Mouse (Mus musculus): ENCODE measurements around the gene Slc12a8. TPM values are rescaled to one million over a fixed set of nuclear protein-coding genes. Genes with fewer than 3 reads are reported as not detected.

The Slc12a8 gene
- polyA plus RNA-seq, 1 experiment from 2014 or later: 0.54 TPM

GRCm38 (mm10) chr16:33610466-33610865 is 93.3 kb downstream of the Slc12a8 start:
- Histone ChIP-seq H3K4me3 (ENCODE audit: low read depth, low read length) (no peak overlapping the region), H3K4me1 (ENCODE audit: control insufficient read depth, insufficient read depth, low read length) (no peaks in the 10 kb centered on the region), H3K36me3 (ENCODE audit: control insufficient read depth, insufficient read depth, low read length) (no peaks in the 10 kb centered on the region), H3K27me3 (ENCODE audit: control insufficient read depth, insufficient read depth, low read length) (no peaks in the 10 kb centered on the region), H3K4me2 (ENCODE audit: low read depth, low read length) (no peak overlapping the region), H3K9me3 (ENCODE audit: control insufficient read depth, low read length) (no peaks in the 10 kb centered on the region), H3K9ac (replicated peaks; ENCODE audit: low read depth, low read length) (no peak overlapping the region), H3K27ac (ENCODE audit: low read depth, low read length) (no peak overlapping the region)
- no peak for ATAC-seq (ENCODE audit: low read depth)
- WGBS: 87% methylated on average over 7 of the region's 7 CpGs

DNA sequence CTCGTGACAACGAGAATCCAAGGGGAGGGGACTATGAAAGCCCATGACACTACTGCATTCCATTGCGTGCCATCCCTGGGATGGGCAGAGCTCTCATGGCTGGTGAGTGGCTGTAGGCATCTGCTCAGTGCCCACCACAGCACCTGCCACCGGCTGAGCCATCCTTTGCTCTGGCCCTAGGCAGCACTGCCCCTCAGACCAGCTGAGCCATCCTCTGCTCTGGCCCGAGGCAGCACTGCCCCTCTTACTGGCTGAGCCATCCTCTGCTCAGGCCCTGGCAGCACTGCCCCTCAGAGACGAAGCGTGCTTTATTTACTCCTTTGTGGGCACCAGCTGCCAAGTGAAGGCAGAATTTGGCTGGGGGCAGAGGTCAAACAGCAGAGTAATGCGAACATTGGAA is 94.2 kb downstream of the Slc12a8 start:
- 70% methylated on average over 8 of the region's 8 CpGs for WGBS
- ATAC-seq (ENCODE audit: low read depth): no peak
- Histone ChIP-seq H3K4me2 (ENCODE audit: low read depth, low read length) (no peak overlapping the region), H3K9ac (replicated peaks; ENCODE audit: low read depth, low read length) (no peak overlapping the region), H3K4me3 (ENCODE audit: low read depth, low read length) (no peak overlapping the region), H3K9me3 (ENCODE audit: control insufficient read depth, low read length) (no peaks in the 10 kb centered on the region), H3K27ac (ENCODE audit: low read depth, low read length) (no peak overlapping the region), H3K36me3 (ENCODE audit: control insufficient read depth, insufficient read depth, low read length) (no peaks in the 10 kb centered on the region), H3K4me1 (ENCODE audit: control insufficient read depth, insufficient read depth, low read length) (no peaks in the 10 kb centered on the region), H3K27me3 (ENCODE audit: control insufficient read depth, insufficient read depth, low read length) (no peaks in the 10 kb centered on the region)

DNA sequence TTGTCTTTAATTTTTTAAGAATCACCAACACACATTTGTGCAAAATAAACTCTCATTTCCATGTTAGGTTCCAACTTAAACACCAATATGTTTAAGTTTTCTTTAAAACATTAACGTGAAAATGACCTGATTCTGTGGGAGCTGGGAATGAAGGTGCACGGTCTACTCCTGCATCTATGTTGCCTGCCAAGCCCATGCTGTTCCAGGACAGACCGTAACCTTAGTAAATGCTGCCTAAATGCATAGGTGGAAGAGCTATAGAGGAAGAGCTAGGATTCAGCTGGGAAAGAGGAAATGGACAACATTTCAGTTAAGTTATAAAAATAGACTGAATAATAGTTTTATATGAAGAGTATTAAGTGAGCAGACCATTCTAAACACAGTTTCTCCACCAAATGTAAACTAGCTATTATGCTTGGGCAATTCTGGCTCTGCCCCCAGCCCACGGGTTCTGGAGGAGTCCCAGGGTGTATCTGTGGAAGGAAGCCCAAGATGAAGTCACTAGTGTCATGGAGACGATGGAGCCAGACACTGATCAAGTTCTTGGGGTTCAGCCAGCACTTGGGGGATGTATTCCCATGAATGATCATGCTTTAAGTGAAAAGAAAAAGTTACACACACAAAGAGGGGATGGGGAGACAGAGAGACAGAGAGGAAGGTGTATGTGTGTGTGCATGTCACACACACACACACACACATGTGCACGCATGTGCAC is 95.1 kb downstream of the Slc12a8 start:
- Histone ChIP-seq H3K4me1 (ENCODE audit: control insufficient read depth, insufficient read depth, low read length) (no peaks in the 10 kb centered on the region), H3K27ac (ENCODE audit: low read depth, low read length) (no peak overlapping the region), H3K9me3 (ENCODE audit: control insufficient read depth, low read length) (no peaks in the 10 kb centered on the region), H3K4me3 (ENCODE audit: low read depth, low read length) (no peak overlapping the region), H3K36me3 (ENCODE audit: control insufficient read depth, insufficient read depth, low read length) (no peaks in the 10 kb centered on the region), H3K4me2 (ENCODE audit: low read depth, low read length) (no peak overlapping the region), H3K27me3 (ENCODE audit: control insufficient read depth, insufficient read depth, low read length) (no peaks in the 10 kb centered on the region), H3K9ac (replicated peaks; ENCODE audit: low read depth, low read length) (no peak overlapping the region)
- no peak for ATAC-seq (ENCODE audit: low read depth)
- WGBS: 88% methylated on average over 6 of the region's 6 CpGs

- no peaks in the 10 kb centered on the region for H3K27me3 ChIP-seq (ENCODE audit: control insufficient read depth, insufficient read depth, low read length)
- H3K27ac ChIP-seq (ENCODE audit: low read depth, low read length): no peak overlapping the region
- ATAC-seq (ENCODE audit: low read depth): no peak
- WGBS: 26% methylated on average over 3 of the region's 3 CpGs
- no peak overlapping the region for H3K9ac ChIP-seq (replicated peaks; ENCODE audit: low read depth, low read length)
- no peaks in the 10 kb centered on the region for H3K9me3 ChIP-seq (ENCODE audit: control insufficient read depth, low read length)
- no peak overlapping the region for H3K4me2 ChIP-seq (ENCODE audit: low read depth, low read length)
- no peaks in the 10 kb centered on the region for H3K36me3 ChIP-seq (ENCODE audit: control insufficient read depth, insufficient read depth, low read length)
- H3K4me3 ChIP-seq (ENCODE audit: low read depth, low read length): no peak overlapping the region
- H3K4me1 ChIP-seq (ENCODE audit: control insufficient read depth, insufficient read depth, low read length): no peaks in the 10 kb centered on the region
Measured at GRCm38 (mm10) chr16:33615986-33616385, 98.9 kb downstream of the Slc12a8 start.

DNA sequence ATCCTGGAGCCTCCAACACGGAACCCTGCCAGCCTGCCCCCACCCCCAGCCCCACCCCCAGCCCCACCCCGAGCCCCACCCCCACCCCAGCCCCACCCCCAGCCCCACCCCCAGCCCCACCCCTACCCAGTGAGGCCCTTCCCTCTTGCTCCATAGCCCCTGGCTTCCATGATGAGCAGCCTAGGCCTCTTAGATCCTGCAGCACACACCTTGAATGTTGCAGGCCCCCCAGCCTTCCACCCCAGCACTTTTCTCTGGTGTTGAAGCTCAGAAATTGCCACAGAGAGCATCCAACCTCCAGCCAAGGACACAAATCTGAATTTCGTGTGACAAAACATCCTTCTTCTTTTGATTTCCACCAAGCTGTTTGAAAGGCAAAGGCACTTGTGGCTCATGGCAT is 104.7 kb downstream of the Slc12a8 start:
- no peak overlapping the region for H3K9ac ChIP-seq (replicated peaks; ENCODE audit: low read depth, low read length)
- no peak overlapping the region for H3K4me2 ChIP-seq (ENCODE audit: low read depth, low read length)
- no peak overlapping the region for H3K27ac ChIP-seq (ENCODE audit: low read depth, low read length)
- H3K4me1 ChIP-seq (ENCODE audit: control insufficient read depth, insufficient read depth, low read length): no peaks in the 10 kb centered on the region
- no peaks in the 10 kb centered on the region for H3K27me3 ChIP-seq (ENCODE audit: control insufficient read depth, insufficient read depth, low read length)
- WGBS: 39% methylated on average over 3 of the region's 3 CpGs
- H3K4me3 ChIP-seq (ENCODE audit: low read depth, low read length): no peak overlapping the region
- H3K36me3 ChIP-seq (ENCODE audit: control insufficient read depth, insufficient read depth, low read length): no peaks in the 10 kb centered on the region
- no peak for ATAC-seq (ENCODE audit: low read depth)
- no peaks in the 10 kb centered on the region for H3K9me3 ChIP-seq (ENCODE audit: control insufficient read depth, low read length)

DNA sequence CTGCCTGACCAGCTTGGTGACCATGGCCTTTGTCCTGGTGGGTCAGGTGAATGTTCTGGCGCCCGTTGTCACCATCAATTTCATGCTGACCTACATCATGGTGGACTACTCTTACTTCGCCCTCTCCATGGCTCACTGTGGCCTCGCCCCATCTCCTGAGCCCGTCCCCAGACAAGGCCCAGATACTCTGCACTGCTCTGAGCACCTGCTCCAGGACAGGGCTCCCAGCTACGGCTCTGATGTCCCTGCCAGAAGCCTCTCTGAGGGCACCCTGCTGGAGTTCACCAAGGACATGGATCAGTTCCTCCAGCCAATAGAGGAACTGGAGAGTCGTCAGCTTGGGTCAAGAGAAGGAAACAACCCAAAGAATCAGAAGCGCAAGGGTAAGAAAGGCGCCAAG is 107.5 kb downstream of the Slc12a8 start:
- ATAC-seq (ENCODE audit: low read depth): no peak
- H3K27ac ChIP-seq (ENCODE audit: low read depth, low read length): no peak overlapping the region
- no peaks in the 10 kb centered on the region for H3K27me3 ChIP-seq (ENCODE audit: control insufficient read depth, insufficient read depth, low read length)
- no peaks in the 10 kb centered on the region for H3K4me1 ChIP-seq (ENCODE audit: control insufficient read depth, insufficient read depth, low read length)
- 93% methylated on average over 9 of the region's 9 CpGs for WGBS
- no peak overlapping the region for H3K9ac ChIP-seq (replicated peaks; ENCODE audit: low read depth, low read length)
- no peak overlapping the region for H3K4me3 ChIP-seq (ENCODE audit: low read depth, low read length)
- no peaks in the 10 kb centered on the region for H3K36me3 ChIP-seq (ENCODE audit: control insufficient read depth, insufficient read depth, low read length)
- no peaks in the 10 kb centered on the region for H3K9me3 ChIP-seq (ENCODE audit: control insufficient read depth, low read length)
- H3K4me2 ChIP-seq (ENCODE audit: low read depth, low read length): no peak overlapping the region

GRCm38 (mm10) chr16:33629539-33629938 is 112.4 kb downstream of the Slc12a8 start:
- H3K9me3 ChIP-seq (ENCODE audit: control insufficient read depth, low read length): no peaks in the 10 kb centered on the region
- no peak overlapping the region for H3K4me3 ChIP-seq (ENCODE audit: low read depth, low read length)
- no peaks in the 10 kb centered on the region for H3K27me3 ChIP-seq (ENCODE audit: control insufficient read depth, insufficient read depth, low read length)
- no peak overlapping the region for H3K9ac ChIP-seq (replicated peaks; ENCODE audit: low read depth, low read length)
- no peak overlapping the region for H3K4me2 ChIP-seq (ENCODE audit: low read depth, low read length)
- no peaks in the 10 kb centered on the region for H3K36me3 ChIP-seq (ENCODE audit: control insufficient read depth, insufficient read depth, low read length)
- WGBS: 91% methylated on average over 5 of the region's 5 CpGs
- ATAC-seq (ENCODE audit: low read depth): no peak
- H3K27ac ChIP-seq (ENCODE audit: low read depth, low read length): no peak overlapping the region
- no peaks in the 10 kb centered on the region for H3K4me1 ChIP-seq (ENCODE audit: control insufficient read depth, insufficient read depth, low read length)

- Histone ChIP-seq H3K27me3 (ENCODE audit: control insufficient read depth, insufficient read depth, low read length) (no peaks in the 10 kb centered on the region), H3K4me3 (ENCODE audit: low read depth, low read length) (no peak overlapping the region), H3K9me3 (ENCODE audit: control insufficient read depth, low read length) (no peaks in the 10 kb centered on the region), H3K4me2 (ENCODE audit: low read depth, low read length) (no peak overlapping the region), H3K9ac (replicated peaks; ENCODE audit: low read depth, low read length) (no peak overlapping the region), H3K27ac (ENCODE audit: low read depth, low read length) (no peak overlapping the region), H3K36me3 (ENCODE audit: control insufficient read depth, insufficient read depth, low read length) (no peaks in the 10 kb centered on the region), H3K4me1 (ENCODE audit: control insufficient read depth, insufficient read depth, low read length) (no peaks in the 10 kb centered on the region)
- WGBS: 86% methylated on average over 12 of the region's 12 CpGs
- ATAC-seq (ENCODE audit: low read depth): no peak
Measured at GRCm38 (mm10) chr16:33635836-33636595, 118.9 kb downstream of the Slc12a8 start.

GRCm38 (mm10) chr16:33641779-33642178 is 124.7 kb downstream of the Slc12a8 start:
- Histone ChIP-seq H3K4me2 (ENCODE audit: low read depth, low read length) (no peak overlapping the region), H3K9me3 (ENCODE audit: control insufficient read depth, low read length) (no peaks in the 10 kb centered on the region), H3K9ac (replicated peaks; ENCODE audit: low read depth, low read length) (no peak overlapping the region), H3K36me3 (ENCODE audit: control insufficient read depth, insufficient read depth, low read length) (no peaks in the 10 kb centered on the region), H3K27ac (ENCODE audit: low read depth, low read length) (no peak overlapping the region), H3K4me1 (ENCODE audit: control insufficient read depth, insufficient read depth, low read length) (no peaks in the 10 kb centered on the region), H3K27me3 (ENCODE audit: control insufficient read depth, insufficient read depth, low read length) (no peaks in the 10 kb centered on the region), H3K4me3 (ENCODE audit: low read depth, low read length) (no peak overlapping the region)
- ATAC-seq (ENCODE audit: low read depth): no peak
- 79% methylated on average over 3 of the region's 3 CpGs for WGBS
